Mouse (Mus musculus) megakaryocyte, embryonic 14.5 days (primary cell): ENCODE data around the gene Rhot2.

ENCODE experiments used
- FLI1 ChIP-seq: IDR thresholded peaks from 2 replicates; pipeline ENCODE4 v1.6.1; 2012; ENCODE audit warnings: low read length, inconsistent platforms, mixed read lengths
- GATA1 ChIP-seq: IDR thresholded peaks from 3 replicates; pipeline ENCODE4 v1.6.1; 2012; ENCODE audit warnings: mixed read lengths, low read length, inconsistent platforms, borderline replicate concordance

DNA sequence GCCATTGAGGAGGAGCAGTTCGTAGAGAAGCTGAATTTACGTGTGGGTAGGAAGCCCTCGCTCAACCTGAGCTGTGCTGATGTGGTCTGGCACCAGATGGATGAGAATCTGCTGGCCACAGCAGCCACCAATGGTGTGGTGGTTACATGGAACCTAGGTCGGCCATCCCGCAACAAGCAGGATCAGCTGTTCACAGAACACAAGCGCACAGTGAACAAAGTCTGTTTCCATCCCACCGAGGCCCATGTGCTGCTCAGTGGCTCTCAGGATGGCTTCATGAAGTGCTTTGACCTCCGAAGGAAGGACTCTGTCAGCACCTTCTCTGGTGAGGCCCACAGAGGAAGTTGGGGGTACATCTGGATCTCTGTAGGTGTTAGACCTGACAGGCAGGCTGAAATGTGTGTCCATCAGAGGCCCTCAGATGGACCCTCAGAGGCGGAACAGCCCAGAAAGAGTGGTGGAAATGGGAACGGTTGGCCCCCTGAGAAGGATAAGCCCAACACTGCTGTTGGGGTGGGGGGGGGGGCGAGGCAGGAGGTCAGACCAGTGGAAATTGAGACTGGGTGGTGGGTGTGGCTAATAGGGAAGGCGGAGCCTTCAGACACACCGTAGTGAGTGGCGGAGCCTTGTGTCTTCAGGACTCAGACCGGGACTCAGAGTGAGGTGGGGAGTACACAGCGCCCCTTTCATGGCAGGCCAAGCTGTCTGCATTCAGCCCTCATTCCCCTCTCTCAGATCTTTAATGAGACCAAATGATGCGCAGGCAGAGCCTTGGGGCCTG, 20.1 kb downstream of the Rhot2 start:
- TF ChIP-seq GATA1: no peak
- no peak for TF ChIP-seq FLI1
